Mouse (Mus musculus) cerebellum, adult 2 months (tissue): ENCODE measurements at regions not wholly inside any gene's neighbourhood (a gene's known extent, or its start where the extent isn't known, plus 50 kb on each side); places are given as distances from the start of the nearest gene placed in this dataset.

Source experiments
- CTCF ChIP-seq: fragments of 200-500 bp; IDR thresholded peaks from 2 replicates; pipeline ENCODE4 v1.5.1; 2011; ENCODE audit warnings: low read depth, mild to moderate bottlenecking, control low read depth, low read length, moderate library complexity, borderline replicate concordance; ENCODE audit not compliant: insufficient read depth
- POLR2A ChIP-seq: fragments of 200-500 bp; IDR thresholded peaks from 2 replicates; pipeline ENCODE4 v1.6.1; 2011; ENCODE audit warnings: low read length, control low read depth, borderline replicate concordance; ENCODE audit not compliant: insufficient read depth

DNA sequence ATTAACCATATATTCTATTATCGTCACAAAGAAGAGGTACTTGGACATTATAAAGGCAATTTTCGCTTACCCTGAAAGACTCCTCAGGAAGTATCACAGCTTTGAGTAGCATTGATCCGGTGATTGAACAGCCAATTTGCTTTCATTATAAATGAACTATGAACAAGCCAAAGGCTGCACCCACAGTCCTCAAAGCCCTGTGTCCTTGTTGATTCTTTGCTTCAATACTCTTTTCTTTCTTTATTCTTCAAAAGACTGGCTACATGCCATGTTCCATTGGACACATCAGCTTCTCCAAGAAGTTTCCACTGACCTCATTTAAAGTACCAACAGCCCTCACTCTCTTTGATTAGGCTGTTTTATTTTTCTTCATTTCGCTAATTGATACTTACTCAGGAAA, 144.1 kb upstream of the Grm3 start:
- TF ChIP-seq CTCF (no peak), POLR2A (no peak)
